Mouse (Mus musculus) mouse embryonic stem cell (cell line): ENCODE results near the gene Anks6.

Experiments used
- in situ Hi-C, 2 experiments: fragments of 300-500 bp; cut with MboI; formaldehyde crosslinking; loops; 1 replicate in 1 of 2; 3 replicates in 1 of 2; pipeline ENCODE4 v1.14.3; 2019 to 2020; ENCODE audit warnings: low sequenced_read_pairs in 2 of 2, low pct_unique_long_range_greater_than_20kb in 1 of 2, mixed read lengths in 1 of 2; ENCODE audit not compliant: unreplicated experiment in 1 of 2

Gene Anks6

GRCm38 (mm10) chr4:47000626-47001395, 56.4 kb downstream of the Anks6 start:
- in situ Hi-C loops = loop anchor here in 1 of 2 experiments (25.0 kb wide), 1 partner anchor 439 kb away; no protein-coding TSS in a partner anchor

GRCm38 (mm10) chr4:46997969-46998368, 59.3 kb downstream of the Anks6 start:
- in situ Hi-C loops = no loop called here

- in situ Hi-C loops = no loop called here
These were observed 64.3 kb downstream of the Anks6 start for GRCm38 (mm10) chr4:46992827-46993473.

GRCm38 (mm10) chr4:46991959-46992316, 65.3 kb downstream of the Anks6 start:
- in situ Hi-C loops = no loop called here

- in situ Hi-C loops = no loop called here
These were observed 65.9 kb downstream of the Anks6 start, which contains the start of gene Gabbr2 for GRCm38 (mm10) chr4:46991016-46991958. Gene Gabbr2 (minus strand): TSS chr4:46991873.

- in situ Hi-C loops = no loop called here
These were observed 66.8 kb downstream of the Anks6 start for GRCm38 (mm10) chr4:46990281-46991015.

- in situ Hi-C loops = no loop called here
These were observed 67.4 kb downstream of the Anks6 start for GRCm38 (mm10) chr4:46989842-46990241.

GRCm38 (mm10) chr4:46988824-46989223, 68.4 kb downstream of the Anks6 start:
- in situ Hi-C loops = no loop called here

- in situ Hi-C loops = no loop called here
These were observed 69.0 kb downstream of the Anks6 start for GRCm38 (mm10) chr4:46988257-46988656.

GRCm38 (mm10) chr4:46987809-46988208, 69.4 kb downstream of the Anks6 start:
- in situ Hi-C loops = no loop called here

GRCm38 (mm10) chr4:46986054-46986453, 71.2 kb downstream of the Anks6 start:
- in situ Hi-C loops = no loop called here

- in situ Hi-C loops = no loop called here
These were observed 74.3 kb downstream of the Anks6 start for GRCm38 (mm10) chr4:46982912-46983311.

GRCm38 (mm10) chr4:46982094-46982493, 75.1 kb downstream of the Anks6 start:
- in situ Hi-C loops = no loop called here

GRCm38 (mm10) chr4:46978371-46978770, 78.9 kb downstream of the Anks6 start:
- in situ Hi-C loops = no loop called here

GRCm38 (mm10) chr4:46977161-46977560, 80.1 kb downstream of the Anks6 start:
- in situ Hi-C loops = no loop called here

- in situ Hi-C loops = no loop called here
These were observed 80.6 kb downstream of the Anks6 start for GRCm38 (mm10) chr4:46976671-46977071.

GRCm38 (mm10) chr4:46973322-46973721, 83.9 kb downstream of the Anks6 start:
- in situ Hi-C loops = no loop called here

GRCm38 (mm10) chr4:46967981-46968380, 89.2 kb downstream of the Anks6 start:
- in situ Hi-C loops = no loop called here
